Mouse (Mus musculus): ENCODE measurements at regions not wholly inside any gene's neighbourhood (a gene's known extent, or its start where the extent isn't known, plus 50 kb on each side); places are given as distances from the start of the nearest gene placed in this dataset.

- Histone ChIP-seq H3K4me1 (ENCODE audit: control insufficient read depth, insufficient read depth, low read length) (no peaks in the 10 kb centered on the region), H3K4me3 (replicated peaks; ENCODE audit: insufficient read depth, low read depth, low read length) (no peak overlapping the region), H3K27me3 (ENCODE audit: control insufficient read depth, insufficient read depth, low read length) (no peaks in the 10 kb centered on the region), H3K27ac (ENCODE audit: insufficient read depth, low read length) (no peak overlapping the region)
- TF ChIP-seq CTCF (IDR thresholded peaks at IDR 0.05; ENCODE audit: borderline replicate concordance, insufficient read depth, low read depth, low read length): no peak
- no peak for TF ChIP-seq POLR2A (IDR thresholded peaks at IDR 0.05; ENCODE audit: borderline replicate concordance, insufficient read depth, low read length)
- no peak for DNase-seq
- 57% methylated on average over 7 of the region's 7 CpGs for WGBS
Measured at GRCm38 (mm10) chr2:137721767-137722424, 534.5 kb upstream of the Btbd3 start.

GRCm38 (mm10) chr2:137715891-137716290 is 540.5 kb upstream of the Btbd3 start:
- Histone ChIP-seq H3K4me1 (ENCODE audit: control insufficient read depth, insufficient read depth, low read length) (no peaks in the 10 kb centered on the region), H3K27me3 (ENCODE audit: control insufficient read depth, insufficient read depth, low read length) (no peaks in the 10 kb centered on the region), H3K27ac (ENCODE audit: insufficient read depth, low read length) (no peak overlapping the region), H3K4me3 (replicated peaks; ENCODE audit: insufficient read depth, low read depth, low read length) (no peak overlapping the region)
- no peak for DNase-seq
- TF ChIP-seq POLR2A (IDR thresholded peaks at IDR 0.05; ENCODE audit: borderline replicate concordance, insufficient read depth, low read length): no peak
- no peak for TF ChIP-seq CTCF (IDR thresholded peaks at IDR 0.05; ENCODE audit: borderline replicate concordance, insufficient read depth, low read depth, low read length)
- 93% methylated on average over 2 of the region's 2 CpGs for WGBS

GRCm38 (mm10) chr2:137706528-137706988 is 549.8 kb upstream of the Btbd3 start:
- Histone ChIP-seq H3K4me1 (ENCODE audit: control insufficient read depth, insufficient read depth, low read length) (peaks cover 12% of the 10 kb centered on the region), H3K27ac (ENCODE audit: insufficient read depth, low read length) (no peak overlapping the region), H3K27me3 (ENCODE audit: control insufficient read depth, insufficient read depth, low read length) (no peaks in the 10 kb centered on the region), H3K4me3 (replicated peaks; ENCODE audit: insufficient read depth, low read depth, low read length) (no peak overlapping the region)
- 47% methylated on average over 4 of the region's 4 CpGs for WGBS
- TF ChIP-seq POLR2A (IDR thresholded peaks at IDR 0.05; ENCODE audit: borderline replicate concordance, insufficient read depth, low read length) (no peak), CTCF (IDR thresholded peaks at IDR 0.05; ENCODE audit: borderline replicate concordance, insufficient read depth, low read depth, low read length) (no peak)
- no peak for DNase-seq

- Histone ChIP-seq H3K4me3 (replicated peaks; ENCODE audit: insufficient read depth, low read depth, low read length) (no peak overlapping the region), H3K4me1 (ENCODE audit: control insufficient read depth, insufficient read depth, low read length) (peaks cover 12% of the 10 kb centered on the region), H3K27me3 (ENCODE audit: control insufficient read depth, insufficient read depth, low read length) (no peaks in the 10 kb centered on the region), H3K27ac (ENCODE audit: insufficient read depth, low read length) (no peak overlapping the region)
- DNase-seq: peak; percentile 24 to 31
- 49% methylated on average over 14 of the region's 14 CpGs for WGBS
- TF ChIP-seq POLR2A (IDR thresholded peaks at IDR 0.05; ENCODE audit: borderline replicate concordance, insufficient read depth, low read length) (no peak), CTCF (IDR thresholded peaks at IDR 0.05; ENCODE audit: borderline replicate concordance, insufficient read depth, low read depth, low read length) (no peak; the same call in 1 of the 2 replicates)
Measured at GRCm38 (mm10) chr2:137705724-137706422, 550.5 kb upstream of the Btbd3 start.

GRCm38 (mm10) chr2:137704948-137705723 is 551.2 kb upstream of the Btbd3 start:
- WGBS: 54% methylated on average over 12 of the region's 12 CpGs
- no peak for TF ChIP-seq CTCF (IDR thresholded peaks at IDR 0.05; ENCODE audit: borderline replicate concordance, insufficient read depth, low read depth, low read length)
- no peak for TF ChIP-seq POLR2A (IDR thresholded peaks at IDR 0.05; ENCODE audit: borderline replicate concordance, insufficient read depth, low read length)
- peaks cover 12% of the 10 kb centered on the region for H3K4me1 ChIP-seq (ENCODE audit: control insufficient read depth, insufficient read depth, low read length)
- DNase-seq: peak; percentile 25 to 33
- no peak overlapping the region for H3K4me3 ChIP-seq (replicated peaks; ENCODE audit: insufficient read depth, low read depth, low read length)
- no peaks in the 10 kb centered on the region for H3K27me3 ChIP-seq (ENCODE audit: control insufficient read depth, insufficient read depth, low read length)
- no peak overlapping the region for H3K27ac ChIP-seq (ENCODE audit: insufficient read depth, low read length)

- TF ChIP-seq POLR2A (IDR thresholded peaks at IDR 0.05; ENCODE audit: borderline replicate concordance, insufficient read depth, low read length) (no peak), CTCF (IDR thresholded peaks at IDR 0.05; ENCODE audit: borderline replicate concordance, insufficient read depth, low read depth, low read length) (no peak)
- 44% methylated on average over 6 of the region's 6 CpGs for WGBS
- no peak overlapping the region for H3K4me3 ChIP-seq (replicated peaks; ENCODE audit: insufficient read depth, low read depth, low read length)
- no peak for DNase-seq
- no peaks in the 10 kb centered on the region for H3K27me3 ChIP-seq (ENCODE audit: control insufficient read depth, insufficient read depth, low read length)
- H3K4me1 ChIP-seq (ENCODE audit: control insufficient read depth, insufficient read depth, low read length): peaks cover 12% of the 10 kb centered on the region
- H3K27ac ChIP-seq (ENCODE audit: insufficient read depth, low read length): no peak overlapping the region
Measured at GRCm38 (mm10) chr2:137704565-137704947, 551.8 kb upstream of the Btbd3 start.

- 63% methylated on average over 3 of the region's 3 CpGs for WGBS
- Histone ChIP-seq H3K4me3 (replicated peaks; ENCODE audit: insufficient read depth, low read depth, low read length) (no peak overlapping the region), H3K27ac (ENCODE audit: insufficient read depth, low read length) (no peak overlapping the region), H3K27me3 (ENCODE audit: control insufficient read depth, insufficient read depth, low read length) (no peaks in the 10 kb centered on the region), H3K4me1 (ENCODE audit: control insufficient read depth, insufficient read depth, low read length) (peaks cover 12% of the 10 kb centered on the region)
- TF ChIP-seq CTCF (IDR thresholded peaks at IDR 0.05; ENCODE audit: borderline replicate concordance, insufficient read depth, low read depth, low read length) (no peak), POLR2A (IDR thresholded peaks at IDR 0.05; ENCODE audit: borderline replicate concordance, insufficient read depth, low read length) (no peak)
- DNase-seq: no peak
Measured at GRCm38 (mm10) chr2:137704051-137704450, 552.3 kb upstream of the Btbd3 start.

Measured in cerebellum, adult 2 months (tissue).